Mouse (Mus musculus) midbrain, embryonic 13.5 days (tissue): ENCODE results near the gene Sytl3. TPM values are rescaled to one million over a fixed set of nuclear protein-coding genes. Genes with fewer than 3 reads are reported as not detected.
"Not testable (repeated sequence)": the region's sequence is repeated elsewhere in the genome, so short reads cannot be mapped to it uniquely, and the experiment has no call there.

Experiments used
- ATAC-seq: fragments of 200-750 bp; cut with Nextera tagmentation; 2 replicates; pipeline ENCODE4 v1.8.0; 2017; ENCODE audit warnings: mild to moderate bottlenecking, moderate TSS enrichment, moderate library complexity
- H3K27ac ChIP-seq: fragments of 300-500 bp; sonication (generic); 2 replicates; pipeline ENCODE4 v1.5.1; 2015; ENCODE audit warnings: inconsistent platforms, mild to moderate bottlenecking, moderate library complexity
- H3K27me3 ChIP-seq: fragments of 300-500 bp; sonication (generic); 2 replicates; pipeline ENCODE4 v1.6.1; 2015; ENCODE audit warnings: mild to moderate bottlenecking, inconsistent platforms
- H3K36me3 ChIP-seq: fragments of 300-500 bp; sonication (generic); 2 replicates; pipeline ENCODE4 v1.6.1; 2015; ENCODE audit warnings: mild to moderate bottlenecking, inconsistent platforms
- H3K4me1 ChIP-seq: fragments of 300-500 bp; sonication (generic); replicated peaks from 2 replicates; pipeline ENCODE4 v1.6.1; 2015; ENCODE audit warnings: inconsistent platforms
- H3K4me2 ChIP-seq: fragments of 300-500 bp; sonication (generic); replicated peaks from 2 replicates; pipeline ENCODE4 v1.6.1; 2015; ENCODE audit warnings: moderate library complexity, mild to moderate bottlenecking, inconsistent platforms
- H3K4me3 ChIP-seq: fragments of 300-500 bp; sonication (generic); replicated peaks from 2 replicates; pipeline ENCODE4 v1.5.1; 2015; ENCODE audit warnings: mild to moderate bottlenecking, inconsistent platforms
- H3K9ac ChIP-seq: fragments of 300-500 bp; sonication (generic); replicated peaks from 2 replicates; pipeline ENCODE4 v1.6.1; 2015; ENCODE audit warnings: mild to moderate bottlenecking, inconsistent platforms
- H3K9me3 ChIP-seq: fragments of 300-500 bp; sonication (generic); 2 replicates; pipeline ENCODE4 v1.6.1; 2016; ENCODE audit warnings: mild to moderate bottlenecking, inconsistent platforms
- WGBS: fragments of 180-500 bp; shearing (Covaris S2); methylation state at CpG from one replicate; pipeline ENCODE4 v1.1.7; 2015; 5-methylcytosine and 5-hydroxymethylcytosine counted together
- polyA plus RNA-seq: library from polyadenylated mRNA; unstranded; fragments of >200 nt; fragmentation: Nextera tagmentation; extraction: Ambion mirVana; gene quantifications from 2 replicates; pipeline ENCODE4 v1.2.1, GENCODE M21; 2015

The Sytl3 gene
- polyA plus RNA-seq, 1 experiment from 2014 or later, result 0.35 TPM

DNA sequence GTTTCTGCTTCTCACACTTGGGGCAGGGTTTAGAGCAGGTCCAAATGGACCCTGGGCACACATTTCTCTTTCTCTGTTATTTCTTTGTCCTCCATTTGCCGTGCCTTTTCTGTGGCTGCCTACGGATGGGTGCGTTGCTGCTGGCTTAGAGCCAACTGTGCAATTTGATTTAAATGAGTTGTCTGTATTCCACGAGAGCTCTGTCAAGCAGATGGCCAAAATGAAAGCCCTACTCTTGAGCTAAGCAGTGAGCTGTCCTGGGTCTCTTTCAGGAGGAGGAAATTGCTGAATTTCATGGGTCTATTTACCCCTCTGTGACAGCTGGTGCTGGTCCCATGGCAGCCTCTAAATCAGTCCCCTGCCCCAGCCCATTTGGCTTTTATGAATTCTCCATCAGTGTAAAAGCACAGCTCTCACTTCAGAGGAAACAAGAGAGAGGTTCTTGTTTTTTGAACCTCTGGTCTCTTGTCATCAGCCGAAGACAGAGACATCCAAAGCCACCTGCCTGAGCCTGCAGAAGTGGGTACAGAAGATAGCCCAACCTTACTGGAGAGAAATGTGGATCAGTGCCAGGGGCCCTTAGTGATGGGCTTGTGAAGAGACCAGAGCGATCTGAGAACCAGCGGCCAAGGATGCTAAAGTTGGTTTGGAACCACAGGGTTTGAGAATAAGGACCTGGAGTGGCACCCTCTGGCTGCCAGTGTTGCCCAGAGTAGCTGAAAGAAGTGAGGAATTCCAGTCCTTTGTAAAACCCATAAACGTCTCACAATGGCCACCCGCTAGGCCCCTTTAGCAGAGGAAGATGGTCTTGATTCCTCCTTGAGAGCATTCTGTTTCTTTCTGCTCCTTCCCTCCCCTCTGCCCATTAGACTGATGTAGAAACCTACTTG, 44.7 kb downstream of the Sytl3 start:
- H3K36me3 ChIP-seq, H3K4me3 ChIP-seq, H3K27ac ChIP-seq, H3K27me3 ChIP-seq, H3K4me2 ChIP-seq, H3K9me3 ChIP-seq, H3K4me1 ChIP-seq, H3K9ac ChIP-seq: not testable (repeated sequence)
- WGBS, result 32% methylated on average over 9 of the region's 9 CpGs
- peak; percentile 88 for ATAC-seq

GRCm38 (mm10) chr17:6706448-6706847, 47.6 kb downstream of the Sytl3 start:
- H3K9me3 ChIP-seq, H3K36me3 ChIP-seq, H3K4me1 ChIP-seq, H3K4me3 ChIP-seq, H3K27ac ChIP-seq, ATAC-seq, H3K27me3 ChIP-seq, H3K4me2 ChIP-seq, H3K9ac ChIP-seq: not testable (repeated sequence)
- WGBS, result 86% methylated on average over 5 of the region's 5 CpGs

- not testable (repeated sequence) for H3K4me1 ChIP-seq, H3K9ac ChIP-seq, ATAC-seq, H3K27ac ChIP-seq, H3K27me3 ChIP-seq, H3K9me3 ChIP-seq, H3K36me3 ChIP-seq, H3K4me2 ChIP-seq, H3K4me3 ChIP-seq
- 91% methylated on average over 5 of the region's 5 CpGs for WGBS
Measured at GRCm38 (mm10) chr17:6707422-6707821, 48.5 kb downstream of the Sytl3 start.

- not testable (repeated sequence) for H3K36me3 ChIP-seq, H3K4me1 ChIP-seq, H3K9me3 ChIP-seq, ATAC-seq, H3K27me3 ChIP-seq, H3K27ac ChIP-seq, H3K9ac ChIP-seq, H3K4me3 ChIP-seq, H3K4me2 ChIP-seq
- WGBS, result 57% methylated on average over 2 of the region's 2 CpGs
Measured at GRCm38 (mm10) chr17:6708194-6708593, 49.3 kb downstream of the Sytl3 start.

- ATAC-seq, H3K9ac ChIP-seq, H3K4me1 ChIP-seq, H3K4me3 ChIP-seq, H3K4me2 ChIP-seq, H3K9me3 ChIP-seq, H3K27me3 ChIP-seq, H3K36me3 ChIP-seq, H3K27ac ChIP-seq: not testable (repeated sequence)
- 91% methylated on average over 2 of the region's 2 CpGs for WGBS
Measured at GRCm38 (mm10) chr17:6713483-6713882, 54.6 kb downstream of the Sytl3 start.

GRCm38 (mm10) chr17:6713944-6714343, 55.1 kb downstream of the Sytl3 start:
- H3K4me2 ChIP-seq, H3K36me3 ChIP-seq, H3K9me3 ChIP-seq, H3K27me3 ChIP-seq, H3K27ac ChIP-seq, H3K4me3 ChIP-seq, H3K9ac ChIP-seq, H3K4me1 ChIP-seq, ATAC-seq: not testable (repeated sequence)
- 84% methylated on average over 8 of the region's 8 CpGs for WGBS

DNA sequence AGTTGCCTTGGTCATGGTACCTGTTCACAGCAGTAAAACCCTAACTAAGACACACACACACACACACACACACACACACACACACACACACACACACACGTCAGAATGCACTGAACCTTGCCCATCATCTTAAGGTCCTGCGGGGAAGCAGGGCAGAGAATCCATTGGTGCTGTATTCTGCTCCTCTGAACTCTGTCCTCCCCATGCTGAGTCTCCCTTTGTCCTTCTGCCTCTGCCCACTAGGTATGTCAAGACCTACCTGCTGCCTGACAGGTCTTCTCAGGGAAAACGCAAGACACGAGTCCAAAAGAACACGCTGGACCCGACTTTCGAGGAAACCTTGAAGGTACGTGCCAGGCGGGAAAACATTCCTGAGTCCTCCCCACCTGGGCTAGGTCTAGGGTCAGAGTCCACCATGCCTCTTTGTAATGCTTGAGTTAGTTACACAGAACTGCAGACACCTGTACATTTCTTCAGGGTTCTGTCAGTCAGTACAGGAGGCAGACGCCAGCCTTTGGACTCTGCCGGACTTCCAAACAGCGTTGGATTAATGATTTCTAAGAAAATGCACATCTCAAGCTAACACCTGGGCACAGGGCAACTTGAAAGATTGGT, 69.2 kb downstream of the Sytl3 start:
- no peaks in the 10 kb centered on the region for H3K36me3 ChIP-seq
- 95% methylated on average over 12 of the region's 12 CpGs for WGBS
- no peak for ATAC-seq
- no peak overlapping the region for H3K9ac ChIP-seq
- H3K27me3 ChIP-seq, result no peaks in the 10 kb centered on the region; the same call in 1 of the 2 replicates
- no peak overlapping the region for H3K27ac ChIP-seq
- H3K4me2 ChIP-seq, result no peak overlapping the region
- no peak overlapping the region for H3K4me3 ChIP-seq
- H3K9me3 ChIP-seq, result no peaks in the 10 kb centered on the region
- H3K4me1 ChIP-seq, result peaks cover 6% of the 10 kb centered on the region

DNA sequence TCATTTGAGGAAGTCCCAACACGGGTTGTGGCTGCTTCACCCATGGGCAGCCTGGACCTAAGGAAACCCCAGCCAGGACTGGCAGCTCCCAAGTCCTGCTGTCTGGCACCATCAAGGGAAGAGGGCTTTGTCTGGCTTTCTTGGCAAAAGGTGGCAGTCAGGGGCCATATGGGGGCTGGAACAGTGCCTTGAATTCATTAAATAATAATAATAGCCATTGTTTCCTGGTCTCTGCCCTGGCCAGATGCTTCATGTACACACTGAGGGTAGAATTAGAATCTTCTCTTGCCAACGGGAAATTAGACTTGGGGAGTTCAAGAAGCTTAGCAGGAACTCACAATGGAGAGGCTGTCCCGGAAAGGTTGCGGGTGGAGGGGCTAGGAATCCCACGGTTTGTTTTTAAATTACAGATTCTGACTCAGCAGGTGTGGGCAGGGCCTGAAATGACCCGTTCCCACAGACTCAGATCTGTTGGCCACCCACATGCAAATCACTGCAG, 70.4 kb downstream of the Sytl3 start:
- 12% methylated on average over 6 of the region's 6 CpGs for WGBS
- ATAC-seq, result peak; percentile 82
- 0 out of 2 replicates have a peak, but pooled peaks cover under 1% of the 10 kb centered on the region for H3K27me3 ChIP-seq
- no peak overlapping the region for H3K27ac ChIP-seq
- no peaks in the 10 kb centered on the region for H3K9me3 ChIP-seq
- H3K4me3 ChIP-seq, result no peak overlapping the region
- peaks cover 6% of the 10 kb centered on the region for H3K4me1 ChIP-seq
- no peak overlapping the region for H3K9ac ChIP-seq
- no peaks in the 10 kb centered on the region for H3K36me3 ChIP-seq
- no peak overlapping the region for H3K4me2 ChIP-seq

DNA sequence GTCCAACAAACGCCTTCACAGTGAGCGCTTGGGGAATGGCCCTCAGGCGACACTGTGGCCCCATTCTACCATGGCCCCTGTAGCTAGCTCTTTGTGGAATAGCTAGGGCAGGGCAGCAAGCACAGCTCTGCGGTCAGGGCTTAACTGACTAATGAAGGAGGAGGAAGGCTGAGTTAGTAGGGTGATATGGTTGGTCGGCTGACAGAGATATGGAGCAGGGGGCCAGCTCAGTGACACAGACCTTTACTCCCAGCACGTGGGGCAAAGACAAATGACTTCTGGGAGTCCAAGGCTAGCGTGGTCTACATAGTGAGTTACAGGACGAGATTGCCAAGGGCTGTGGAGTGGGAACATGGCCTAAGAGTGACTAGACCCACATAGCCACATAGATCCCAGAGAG, 72.2 kb downstream of the Sytl3 start:
- Histone ChIP-seq H3K9ac (no peak overlapping the region), H3K36me3 (no peaks in the 10 kb centered on the region), H3K9me3 (no peaks in the 10 kb centered on the region), H3K27ac (no peak overlapping the region), H3K4me2 (no peak overlapping the region), H3K4me3 (no peak overlapping the region), H3K4me1 (peaks cover 10% of the 10 kb centered on the region), H3K27me3 (0 out of 2 replicates have a peak, but pooled peaks cover 4% of the 10 kb centered on the region)
- ATAC-seq, result no peak
- 81% methylated on average over 8 of the region's 8 CpGs for WGBS

DNA sequence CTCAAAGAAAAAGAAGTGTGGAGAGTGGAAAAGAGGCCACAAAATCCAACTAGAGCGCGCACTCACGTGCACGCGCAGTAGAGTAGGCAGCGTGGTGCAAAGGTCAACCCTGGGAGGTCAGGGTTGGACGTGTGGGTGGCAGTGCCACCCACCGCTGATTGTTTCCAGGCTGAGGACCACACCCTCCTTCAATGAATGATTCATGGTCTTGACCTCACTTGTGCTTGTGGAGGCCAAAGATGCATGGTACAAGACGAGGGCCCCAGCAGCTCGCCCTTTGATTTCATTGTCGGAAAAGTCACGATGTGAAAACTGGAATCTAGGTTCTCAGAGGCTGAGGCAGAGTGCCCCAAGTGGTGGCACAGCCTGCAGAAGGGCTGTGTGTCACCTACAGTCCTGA, 72.7 kb downstream of the Sytl3 start:
- H3K9ac ChIP-seq, result no peak overlapping the region
- H3K4me3 ChIP-seq, result no peak overlapping the region
- no peaks in the 10 kb centered on the region for H3K9me3 ChIP-seq
- WGBS, result 88% methylated on average over 12 of the region's 12 CpGs
- ATAC-seq, result no peak
- no peak overlapping the region for H3K4me2 ChIP-seq
- no peaks in the 10 kb centered on the region for H3K36me3 ChIP-seq
- peaks cover 15% of the 10 kb centered on the region for H3K4me1 ChIP-seq
- H3K27ac ChIP-seq, result no peak overlapping the region
- H3K27me3 ChIP-seq, result 0 out of 2 replicates have a peak, but pooled peaks cover 4% of the 10 kb centered on the region

DNA sequence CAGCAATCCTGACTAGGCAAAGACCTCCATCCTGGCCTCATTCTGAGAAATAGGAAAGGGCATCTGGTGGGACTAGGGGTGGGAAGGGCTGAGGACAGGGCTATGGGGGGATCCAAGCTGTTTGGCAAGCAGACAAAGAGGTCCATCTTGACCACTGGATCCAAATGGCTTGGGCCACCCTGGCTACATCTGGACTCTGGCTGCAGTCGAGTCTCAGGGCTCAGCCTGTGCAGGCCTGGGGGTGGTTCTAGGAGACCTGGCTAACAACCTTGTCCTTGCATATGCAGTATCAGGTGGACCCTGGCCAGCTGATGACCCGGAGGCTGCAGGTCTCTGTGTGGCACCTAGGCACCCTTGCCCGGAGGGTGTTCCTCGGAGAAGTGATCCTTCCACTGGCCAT, 73.8 kb downstream of the Sytl3 start:
- ATAC-seq, result no peak
- Histone ChIP-seq H3K36me3 (no peaks in the 10 kb centered on the region), H3K4me2 (no peak overlapping the region), H3K27ac (no peak overlapping the region), H3K4me3 (no peak overlapping the region), H3K4me1 (peaks cover 23% of the 10 kb centered on the region), H3K27me3 (0 out of 2 replicates have a peak, but pooled peaks cover 4% of the 10 kb centered on the region), H3K9ac (no peak overlapping the region), H3K9me3 (no peaks in the 10 kb centered on the region)
- WGBS, result 98% methylated on average over 4 of the region's 4 CpGs

- Histone ChIP-seq H3K9me3 (no peaks in the 10 kb centered on the region), H3K9ac (no peak overlapping the region), H3K4me2 (no peak overlapping the region), H3K36me3 (no peaks in the 10 kb centered on the region), H3K4me1 (peaks cover 23% of the 10 kb centered on the region), H3K4me3 (no peak overlapping the region), H3K27me3 (0 out of 2 replicates have a peak, but pooled peaks cover 4% of the 10 kb centered on the region), H3K27ac (no peak overlapping the region)
- ATAC-seq, result no peak
- 97% methylated on average over 10 of the region's 10 CpGs for WGBS
Measured at GRCm38 (mm10) chr17:6733322-6733875, 74.5 kb downstream of the Sytl3 start.
